Comparison of ENCODE assay signal across 25 mouse cellular contexts in the genomic region with DNA sequence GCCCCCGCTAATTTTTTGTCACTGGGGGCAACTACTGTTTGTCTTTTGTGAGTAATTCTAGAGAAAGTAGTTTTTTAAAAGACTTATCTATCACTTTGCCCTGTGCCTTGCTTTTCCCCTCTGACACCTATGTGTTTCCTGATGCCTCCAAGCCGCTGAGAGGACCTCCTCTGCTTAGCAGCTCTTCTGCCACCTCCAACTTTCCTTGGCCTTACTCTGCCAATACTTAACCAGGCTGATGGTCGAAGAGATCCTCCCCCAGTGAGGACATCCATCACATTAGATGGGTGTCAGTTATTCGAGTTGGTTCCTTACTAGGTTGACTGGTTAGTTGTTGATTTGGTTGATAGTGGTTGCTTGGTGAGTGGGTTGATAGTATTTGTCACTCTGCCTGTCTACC.
"Had no signal": no experiment of that assay in that cellular context is flagged by ENCODE, and none has a peak within 500 bp of the region (broad histone marks: within the 10 kb centered on the region; RNA-seq: fewer than 3 reads in every experiment).

No protein-coding gene starts in this region.

- H3K4me3 ChIP-seq: heart, embryonic 13.5 days; heart, embryonic 15.5 days; hindbrain, embryonic 13.5 days; hindbrain, embryonic 15.5 days; kidney, embryonic 15.5 days; limb, embryonic 13.5 days; limb, embryonic 15.5 days; liver, embryonic 12.5 days had no signal

- H3K9me3 ChIP-seq: heart, embryonic 13.5 days; heart, embryonic 15.5 days; hindbrain, embryonic 13.5 days; hindbrain, embryonic 15.5 days; kidney, embryonic 15.5 days; limb, embryonic 13.5 days; limb, embryonic 15.5 days; liver, embryonic 12.5 days had no signal

- H3K9ac ChIP-seq: heart, embryonic 13.5 days; heart, embryonic 15.5 days; hindbrain, embryonic 13.5 days; hindbrain, embryonic 15.5 days; kidney, embryonic 15.5 days; limb, embryonic 13.5 days; limb, embryonic 15.5 days; liver, embryonic 12.5 days had no signal

- H3K27ac ChIP-seq: heart, embryonic 13.5 days; heart, embryonic 15.5 days; hindbrain, embryonic 13.5 days; hindbrain, embryonic 15.5 days; hindbrain, postnatal 0 days; kidney, embryonic 15.5 days; kidney, postnatal 0 days; limb, embryonic 13.5 days; limb, embryonic 15.5 days; liver, embryonic 12.5 days had no signal

- H3K4me2 ChIP-seq: heart, embryonic 11.5 days; heart, embryonic 13.5 days; heart, embryonic 15.5 days; hindbrain, embryonic 13.5 days; hindbrain, embryonic 15.5 days; kidney, embryonic 15.5 days; limb, embryonic 13.5 days; limb, embryonic 15.5 days; liver, embryonic 12.5 days had no signal

- ATAC-seq: hindbrain, postnatal 0 days; intestine, embryonic 16.5 days; liver, embryonic 12.5 days had no signal

- H3K36me3 ChIP-seq: heart, embryonic 13.5 days; heart, embryonic 15.5 days; hindbrain, embryonic 13.5 days; hindbrain, embryonic 15.5 days; kidney, embryonic 15.5 days; limb, embryonic 13.5 days; limb, embryonic 15.5 days; liver, embryonic 12.5 days had no signal

- DNase-seq: gastrocnemius, postnatal 14 days; gastrocnemius, postnatal 36 days; heart, adult 18-20 months; heart, postnatal 14 days; heart, postnatal 36 days; kidney, adult 11 months; kidney, adult 2 months; kidney, adult 9 months; kidney, postnatal 14 days; kidney, postnatal 36 days; layer of hippocampus, adult 9-11 months; layer of hippocampus, postnatal 36 days; left cerebral cortex, postnatal 4 days had no signal
